Mouse (Mus musculus): ENCODE measurements around the gene Usp48.
"Not testable (repeated sequence)": the region's sequence is repeated elsewhere in the genome, so short reads cannot be mapped to it uniquely, and the experiment has no call there.

Usp48 gene

DNA sequence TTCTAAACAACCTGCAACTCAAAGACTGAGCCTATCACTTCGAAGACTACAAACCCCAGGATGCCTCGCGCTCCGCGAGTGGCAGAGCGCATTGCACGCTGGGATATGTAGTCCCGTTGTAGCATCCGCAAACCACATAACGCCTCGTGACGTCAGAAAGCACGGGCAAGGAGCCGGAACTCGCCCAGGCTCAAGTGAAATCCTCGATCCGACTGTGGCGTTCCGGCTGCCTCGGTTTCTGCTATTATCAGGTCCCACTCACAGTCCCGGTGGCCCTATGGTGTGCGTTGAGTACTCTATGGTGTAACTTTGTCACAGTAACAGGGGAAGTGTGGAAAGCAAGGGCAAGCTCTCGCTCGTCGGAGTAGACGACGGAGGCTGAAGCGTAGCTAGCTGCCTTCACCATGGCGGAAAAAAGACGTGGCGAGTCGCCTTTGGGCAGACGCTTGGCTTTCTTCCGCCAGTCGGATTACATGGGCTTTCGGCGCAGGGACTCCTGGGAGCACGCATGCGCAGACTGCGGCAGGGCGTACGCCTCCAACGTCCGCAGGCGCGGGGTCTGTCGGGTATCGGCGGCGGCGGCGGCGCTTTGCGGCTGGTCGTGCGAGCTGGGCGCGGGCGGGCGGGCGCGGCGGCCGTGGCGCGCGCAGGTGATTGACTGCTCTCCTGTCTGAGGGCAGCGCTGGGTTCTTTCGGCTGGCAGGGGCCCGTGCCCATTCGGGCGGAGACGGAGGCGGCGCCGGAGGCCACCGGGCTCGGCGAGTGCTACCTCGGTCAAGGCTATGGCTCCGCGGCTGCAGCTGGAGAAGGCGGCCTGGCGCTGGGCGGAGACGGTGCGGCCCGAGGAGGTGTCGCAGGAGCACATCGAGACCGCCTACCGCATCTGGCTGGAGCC, at the start of gene Usp48:
Usp48 (plus strand) TSS at position 155 of the 895 bp plus-strand sequence.
- peak; percentile 100 for DNase-seq

DNA sequence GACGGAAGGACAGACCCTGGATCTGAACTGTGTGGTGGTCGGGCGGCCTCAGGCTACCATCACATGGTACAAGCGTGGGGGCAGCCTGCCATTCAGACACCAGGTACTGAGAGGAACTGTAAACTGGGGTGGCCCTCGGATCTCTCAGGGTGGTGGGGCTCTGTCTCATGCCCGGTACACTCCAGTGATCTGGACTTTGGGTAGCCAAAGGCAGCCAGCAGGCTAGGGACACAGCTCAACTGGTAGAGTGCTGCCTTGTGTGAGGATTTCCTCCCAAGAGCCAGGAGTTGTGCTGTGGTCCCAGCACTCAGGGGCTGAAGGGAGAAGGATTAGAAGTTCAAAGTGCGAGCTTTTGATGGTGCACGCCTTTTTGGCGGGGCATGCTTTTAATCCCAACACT, 48.0 kb upstream of the Usp48 start:
- no peak for DNase-seq

DNA sequence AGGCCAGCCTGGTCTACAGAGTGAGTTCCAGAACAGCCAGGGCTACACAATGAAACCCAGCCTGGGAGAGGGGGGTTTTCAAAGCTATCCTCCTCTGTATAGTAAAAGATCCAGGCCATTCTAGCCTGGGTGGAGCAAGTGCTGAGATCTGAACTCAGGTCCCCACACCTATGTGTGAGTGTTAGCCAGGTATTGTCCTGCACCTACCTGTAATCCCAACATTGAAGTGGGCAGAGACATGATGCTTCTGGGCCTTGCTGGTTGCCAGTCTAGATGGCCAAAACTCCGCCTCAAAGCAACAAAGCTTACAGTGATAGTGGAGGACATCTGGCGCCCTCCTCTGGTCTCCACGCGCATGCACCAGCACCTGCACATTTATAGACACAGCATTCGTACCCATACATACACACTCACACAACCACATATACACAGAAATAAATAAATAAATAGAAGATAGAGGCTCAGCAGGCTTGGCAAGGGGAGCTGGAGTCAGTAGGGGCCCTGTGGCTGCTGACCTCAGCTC, 47.5 kb upstream of the Usp48 start:
- DNase-seq: peak; percentile 35

GRCm38 (mm10) chr4:137553466-137553865, 40.1 kb upstream of the Usp48 start:
- DNase-seq: no peak

DNA sequence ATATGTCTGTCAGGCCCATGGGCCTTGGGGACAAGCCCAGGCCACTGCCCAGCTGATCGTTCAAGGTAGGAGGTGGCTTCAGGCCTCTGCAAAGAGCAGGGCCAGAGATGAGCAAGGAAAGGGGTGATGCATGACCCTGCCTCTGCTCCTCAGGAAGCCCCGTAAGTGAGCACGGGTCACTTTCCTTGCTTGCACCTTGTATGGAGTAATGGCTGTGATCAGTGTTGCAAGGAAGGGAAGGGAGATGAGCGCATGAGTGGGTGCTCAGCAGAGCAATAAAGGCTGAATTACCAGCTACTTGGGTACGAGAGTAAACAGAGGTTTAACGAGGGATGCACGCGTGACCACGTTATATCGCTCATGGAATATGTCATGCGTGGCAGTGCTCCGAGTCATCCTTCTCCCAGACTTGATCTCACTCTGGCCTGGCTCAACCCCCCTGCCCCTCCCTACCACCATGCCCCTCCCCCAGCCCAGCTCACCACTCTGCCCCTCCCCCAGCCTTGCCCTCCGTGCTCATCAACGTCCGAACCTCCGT, 36.8 kb upstream of the Usp48 start:
- no peak for DNase-seq

GRCm38 (mm10) chr4:137569873-137570272, 23.7 kb upstream of the Usp48 start:
- no peak for DNase-seq

DNA sequence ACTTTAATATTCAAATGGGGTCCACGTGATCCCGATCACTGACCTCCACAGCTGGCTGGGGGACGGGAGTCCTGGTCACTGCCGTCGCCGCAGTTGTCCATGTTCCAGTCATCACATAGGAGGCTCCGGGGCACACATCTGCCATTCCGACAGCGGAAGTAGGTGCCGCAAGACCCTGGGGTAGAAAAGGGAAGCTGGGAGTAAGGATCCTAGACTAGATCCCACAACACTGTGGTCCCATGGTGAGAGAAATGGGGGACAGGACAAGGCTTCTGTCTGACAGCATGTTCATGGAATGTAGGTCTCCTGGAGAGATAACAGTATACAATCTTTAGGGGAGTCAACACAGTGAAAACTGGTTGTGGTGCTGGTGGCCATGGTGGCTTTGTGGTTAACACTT, 19.1 kb upstream of the Usp48 start, which contains the start of gene Ldlrad2:
Ldlrad2 (minus strand) TSS at position 101 of the 400 bp plus-strand sequence.
- no peak for DNase-seq

- no peak for DNase-seq
Measured at GRCm38 (mm10) chr4:137577486-137577885, 16.1 kb upstream of the Usp48 start.

DNA sequence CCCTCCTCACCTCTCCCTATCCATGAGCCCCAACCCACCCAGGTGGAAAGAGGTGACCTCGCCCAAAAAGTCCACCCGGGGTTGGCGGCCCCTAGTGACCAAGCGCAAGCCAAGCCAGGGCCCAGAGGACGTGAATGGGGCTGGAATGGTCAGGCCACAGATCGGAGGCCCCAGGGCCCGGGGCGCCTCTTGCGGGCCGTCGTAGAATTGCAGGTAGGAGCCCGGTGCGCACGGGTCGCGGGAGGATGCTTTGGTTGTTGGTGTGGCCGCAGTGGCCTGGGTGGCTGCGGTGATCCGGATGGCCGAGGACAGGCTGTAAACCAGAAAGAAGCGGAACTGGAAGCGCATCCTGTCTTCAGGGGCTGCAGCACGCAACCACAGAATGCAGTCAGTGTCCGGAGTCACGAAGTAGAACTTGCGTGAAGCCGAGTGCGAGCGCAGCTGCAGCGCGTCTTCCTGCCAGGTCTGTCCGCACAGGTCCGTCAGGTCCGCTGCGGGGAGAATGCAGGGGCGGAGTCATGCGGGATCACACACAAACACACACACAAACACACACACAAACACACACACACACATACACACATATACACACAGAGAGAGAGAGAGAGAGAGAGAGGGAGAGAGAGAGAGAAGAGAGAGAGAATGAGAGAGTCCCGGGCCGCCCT, 15.2 kb upstream of the Usp48 start:
- DNase-seq: peak; percentile 25

GRCm38 (mm10) chr4:137579789-137580188, 13.8 kb upstream of the Usp48 start:
- no peak for DNase-seq

GRCm38 (mm10) chr4:137580299-137580698, 13.3 kb upstream of the Usp48 start:
- DNase-seq: no peak

- no peak for DNase-seq
Measured at GRCm38 (mm10) chr4:137581815-137582214, 11.7 kb upstream of the Usp48 start.

DNA sequence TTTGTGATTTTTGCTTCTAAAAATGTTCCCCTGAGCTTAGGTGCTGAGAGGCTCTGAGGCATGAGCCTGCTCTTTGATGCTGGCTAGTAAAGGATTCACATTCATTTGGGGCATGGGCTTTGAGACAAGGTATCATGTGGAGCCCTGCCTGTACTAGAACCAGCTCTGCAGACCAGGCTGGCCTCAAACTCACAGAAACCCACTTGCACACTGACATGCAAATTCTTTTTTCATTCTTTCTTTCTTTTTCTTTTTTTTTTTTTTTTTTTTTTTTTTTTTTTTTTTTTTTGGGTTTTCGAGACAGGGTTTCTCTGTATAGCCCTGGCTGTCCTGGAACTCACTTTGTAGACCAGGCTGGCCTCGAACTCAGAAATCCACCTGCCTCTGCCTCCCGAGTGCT, 4.5 kb upstream of the Usp48 start:
- not testable (repeated sequence) for DNase-seq

GRCm38 (mm10) chr4:137589586-137589985, 4.0 kb upstream of the Usp48 start:
- DNase-seq: no peak

GRCm38 (mm10) chr4:137590961-137591360, 2.6 kb upstream of the Usp48 start:
- DNase-seq: no peak

DNA sequence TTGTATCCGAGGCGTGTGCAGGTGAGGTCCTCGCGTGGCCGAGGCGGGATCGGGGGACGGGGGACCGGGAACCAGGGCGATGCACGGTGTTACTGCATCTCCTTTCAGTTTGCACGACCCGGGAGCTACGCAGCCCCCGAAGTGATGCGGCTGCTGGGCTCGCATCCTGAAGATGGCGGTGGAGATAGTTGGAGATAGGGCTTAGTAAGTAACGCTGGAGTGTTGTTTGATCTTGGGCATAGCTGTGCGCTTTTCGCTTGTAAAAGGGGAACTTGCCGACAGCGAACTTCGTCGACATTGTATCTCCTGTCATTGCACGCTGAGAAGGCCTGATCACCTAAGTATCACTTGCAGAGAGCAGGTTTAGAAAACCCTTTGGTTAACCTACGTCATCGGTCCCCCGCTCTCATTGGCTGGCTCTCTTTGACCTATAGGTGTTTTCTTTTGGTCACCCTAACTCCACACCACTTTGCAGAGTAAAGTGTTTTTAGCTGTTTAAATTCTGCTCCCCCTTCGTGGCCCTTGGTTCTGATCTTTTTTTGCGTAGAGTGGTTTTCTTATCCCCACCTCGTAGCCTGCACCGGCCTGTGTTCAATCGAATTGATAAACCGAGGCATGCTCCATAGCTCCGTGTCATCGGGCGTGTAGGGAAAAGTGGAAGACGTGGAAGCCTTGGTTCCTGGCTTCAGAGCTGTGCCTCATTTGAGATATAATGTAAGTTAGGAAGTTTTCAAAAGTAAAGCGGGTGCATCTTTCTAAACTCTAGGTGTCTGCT, 1.1 kb downstream of the Usp48 start:
- no peak for DNase-seq

- no peak for DNase-seq
Measured at GRCm38 (mm10) chr4:137597098-137597630, 3.6 kb downstream of the Usp48 start.

- DNase-seq: no peak
Measured at GRCm38 (mm10) chr4:137598577-137598976, 5.0 kb downstream of the Usp48 start.

DNA sequence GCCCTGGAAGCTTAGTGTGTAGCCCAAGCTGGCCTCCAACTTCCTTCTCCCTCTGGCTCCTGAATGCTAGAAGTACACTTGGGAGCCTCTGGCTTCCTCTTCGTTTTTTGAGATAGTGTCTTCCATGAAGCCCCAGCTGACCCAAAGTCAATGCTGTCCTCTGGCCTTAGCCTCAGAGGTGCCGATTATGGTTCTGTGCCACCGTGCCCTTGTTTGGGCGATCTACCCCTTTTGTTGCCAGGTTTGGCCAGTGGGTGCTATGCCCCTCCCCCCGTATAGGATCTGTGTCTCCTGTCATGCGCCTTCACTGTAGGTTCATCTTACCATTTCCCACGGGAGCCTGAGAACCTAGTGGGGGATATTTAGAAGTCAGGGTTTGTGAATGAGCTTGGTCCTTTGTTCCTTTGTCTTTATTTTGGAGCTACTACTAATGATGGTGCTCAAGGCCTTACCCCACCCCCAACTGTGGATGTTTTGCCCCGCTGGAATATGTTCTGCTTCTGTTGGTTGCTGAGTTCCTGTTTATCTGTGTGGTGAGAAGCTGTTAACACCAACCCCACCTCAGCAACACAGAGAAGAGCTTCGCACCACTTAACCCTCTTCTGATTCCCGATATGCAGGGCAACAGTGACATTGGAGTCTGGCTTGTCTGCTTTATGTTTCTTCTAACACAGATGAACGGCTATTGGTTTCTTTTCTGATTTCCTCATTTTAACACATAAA, 10.1 kb downstream of the Usp48 start:
- no peak for DNase-seq

DNA sequence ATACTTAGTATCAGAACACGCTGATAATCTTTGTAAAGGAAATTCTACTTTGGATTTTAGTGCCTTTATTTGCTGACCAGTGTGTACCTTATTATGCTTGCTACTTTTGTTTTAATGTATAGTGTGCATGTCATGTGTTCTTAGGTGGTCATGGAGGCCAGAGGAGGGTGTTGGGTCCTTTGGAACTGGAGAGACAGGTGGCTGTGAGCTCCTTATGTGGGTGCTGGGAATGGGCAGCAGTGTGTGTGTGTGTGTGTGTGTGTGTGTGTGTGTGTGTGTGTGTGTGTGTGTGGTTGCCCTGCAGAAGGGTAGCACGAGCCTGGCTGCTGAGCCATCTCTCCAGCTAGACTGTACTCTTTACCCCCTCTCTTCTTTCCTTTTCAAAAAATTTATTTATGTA, 13.5 kb downstream of the Usp48 start:
- no peak for DNase-seq

- DNase-seq: no peak
Measured at GRCm38 (mm10) chr4:137609281-137609680, 15.7 kb downstream of the Usp48 start.

- DNase-seq: no peak
Measured at GRCm38 (mm10) chr4:137609702-137610101, 16.1 kb downstream of the Usp48 start.

Data from right cerebral cortex, postnatal 4 days (tissue).